Mouse (Mus musculus): ENCODE data around the gene Egf.

- no peak for TF ChIP-seq CTCF (IDR thresholded peaks at IDR 0.05; ENCODE audit: control insufficient read depth, insufficient read depth, low read length)
- no peak for TF ChIP-seq POLR2A (IDR thresholded peaks at IDR 0.05; ENCODE audit: borderline replicate concordance, control insufficient read depth, low read depth, low read length)
These were observed 104.2 kb downstream of the Egf start for GRCm38 (mm10) chr3:129650931-129651330.
